8 mouse cellular contexts compared by ENCODE assay signal in the genomic region with DNA sequence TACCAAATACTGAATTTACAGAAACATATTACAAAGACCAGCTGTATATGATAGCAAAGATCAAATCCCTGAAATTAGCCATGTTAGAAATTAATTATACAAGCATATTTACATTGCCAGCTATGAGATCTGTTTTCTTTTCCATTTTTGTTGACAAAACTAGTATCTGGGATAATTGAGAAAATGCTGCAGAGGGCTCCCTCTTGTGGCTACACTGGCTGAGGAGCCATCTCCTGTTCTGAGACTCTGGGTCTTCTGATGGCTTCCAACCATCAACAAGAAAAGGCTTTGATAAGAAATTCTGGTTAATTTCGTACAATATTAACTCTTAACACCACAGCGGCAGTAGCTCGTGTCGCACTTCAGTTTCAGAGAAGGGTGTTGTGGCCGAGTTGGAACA.
A peak's percentile ranks its signal among the peaks of the same experiment; 100 is the strongest.
DNase-seq lines count a peak whose midpoint lies in the region; ATAC-seq lines count a peak whose summit lies in the region.

No protein-coding gene starts in this region.

- H3K4me3 ChIP-seq in forebrain, embryonic 10.5 days: no peak overlapping the region
- H3K4me3 ChIP-seq in forebrain, embryonic 15.5 days: no peak overlapping the region
- H3K4me3 ChIP-seq in midbrain, embryonic 11.5 days (ENCODE audit: low read depth, low read length): no peak overlapping the region
- H3K4me3 ChIP-seq in midbrain, embryonic 15.5 days: no peak overlapping the region

- no peaks in the 10 kb centered on the region for H3K9me3 ChIP-seq in forebrain, embryonic 10.5 days
- no peaks in the 10 kb centered on the region for H3K9me3 ChIP-seq in forebrain, embryonic 15.5 days
- no peaks in the 10 kb centered on the region for H3K9me3 ChIP-seq in midbrain, embryonic 11.5 days (ENCODE audit: control insufficient read depth, low read length)
- H3K9me3 ChIP-seq in midbrain, embryonic 15.5 days: no peaks in the 10 kb centered on the region

- no peaks in the 10 kb centered on the region for H3K4me1 ChIP-seq in forebrain, embryonic 10.5 days
- no peaks in the 10 kb centered on the region for H3K4me1 ChIP-seq in forebrain, embryonic 15.5 days
- no peaks in the 10 kb centered on the region for H3K4me1 ChIP-seq in midbrain, embryonic 11.5 days (ENCODE audit: control insufficient read depth, insufficient read depth, low read length)
- H3K4me1 ChIP-seq in midbrain, embryonic 15.5 days: no peaks in the 10 kb centered on the region

- no peak overlapping the region for H3K4me2 ChIP-seq in forebrain, embryonic 15.5 days (replicated peaks)
- no peak overlapping the region for H3K4me2 ChIP-seq in midbrain, embryonic 11.5 days
- no peak overlapping the region for H3K4me2 ChIP-seq in midbrain, embryonic 15.5 days

- peak; percentile 19 for DNase-seq in forebrain, embryonic 10.5 days (ENCODE audit: extremely low spot score, low spot score)
- DNase-seq in midbrain, embryonic 11.5 days (ENCODE audit: low spot score, missing footprints): no peak
- peak; percentile 12 for DNase-seq in layer of hippocampus, adult 11-12 months (ENCODE audit: low spot score)
- peak; percentile 8 for DNase-seq in right cerebral cortex, postnatal 14 days
- DNase-seq in MN1 (ENCODE audit: low spot score): no peak
- no peak for DNase-seq in spleen, adult 18-20 months

- no peak for ATAC-seq in forebrain, embryonic 15.5 days (replicated peaks)
- peak; percentile 30; the same call in 1 of the 2 replicates for ATAC-seq in midbrain, embryonic 11.5 days (ENCODE audit: low FRiP score)
- no peak for ATAC-seq in midbrain, embryonic 15.5 days (replicated peaks)

- WGBS in forebrain, embryonic 10.5 days: 55% methylated on average over 5 of the region's 5 CpGs
- WGBS in forebrain, embryonic 15.5 days: 49% methylated on average over 5 of the region's 5 CpGs
- WGBS in midbrain, embryonic 11.5 days: 58% methylated on average over 5 of the region's 5 CpGs
- 54% methylated on average over 5 of the region's 5 CpGs for WGBS in midbrain, embryonic 15.5 days

- H3K27me3 ChIP-seq in forebrain, embryonic 10.5 days (ENCODE audit: poor library complexity, severe bottlenecking): no peaks in the 10 kb centered on the region
- H3K27me3 ChIP-seq in forebrain, embryonic 15.5 days: no peaks in the 10 kb centered on the region
- no peaks in the 10 kb centered on the region for H3K27me3 ChIP-seq in midbrain, embryonic 11.5 days (ENCODE audit: control insufficient read depth, insufficient read depth, low read length)
- no peaks in the 10 kb centered on the region for H3K27me3 ChIP-seq in midbrain, embryonic 15.5 days (replicated peaks)

- H3K9ac ChIP-seq in forebrain, embryonic 15.5 days (replicated peaks): no peak overlapping the region
- no peak overlapping the region for H3K9ac ChIP-seq in midbrain, embryonic 11.5 days (ENCODE audit: low read length)
- H3K9ac ChIP-seq in midbrain, embryonic 15.5 days: no peak overlapping the region

- no peaks in the 10 kb centered on the region for H3K36me3 ChIP-seq in forebrain, embryonic 10.5 days (replicated peaks)
- no peaks in the 10 kb centered on the region for H3K36me3 ChIP-seq in forebrain, embryonic 15.5 days
- no peaks in the 10 kb centered on the region for H3K36me3 ChIP-seq in midbrain, embryonic 11.5 days (ENCODE audit: control insufficient read depth, insufficient read depth, low read length)
- H3K36me3 ChIP-seq in midbrain, embryonic 15.5 days (replicated peaks): no peaks in the 10 kb centered on the region

- H3K27ac ChIP-seq in forebrain, embryonic 10.5 days: no peak overlapping the region
- no peak overlapping the region for H3K27ac ChIP-seq in forebrain, embryonic 15.5 days (replicated peaks)
- H3K27ac ChIP-seq in midbrain, embryonic 11.5 days (ENCODE audit: low read depth, low read length): no peak overlapping the region
- no peak overlapping the region for H3K27ac ChIP-seq in midbrain, embryonic 15.5 days

Comparison
In these comparisons a context has a peak if more than half of its experiments do, and no peak if none do; other contexts are left out.
1. DNase-seq: peak in forebrain, embryonic 10.5 days (single experiment), layer of hippocampus, adult 11-12 months (single experiment) and right cerebral cortex, postnatal 14 days (single experiment); none in midbrain, embryonic 11.5 days (single experiment), MN1 (single experiment) and spleen, adult 18-20 months (0 of 2).